ENCODE assay signal across 8 mouse cellular contexts in the genomic region with DNA sequence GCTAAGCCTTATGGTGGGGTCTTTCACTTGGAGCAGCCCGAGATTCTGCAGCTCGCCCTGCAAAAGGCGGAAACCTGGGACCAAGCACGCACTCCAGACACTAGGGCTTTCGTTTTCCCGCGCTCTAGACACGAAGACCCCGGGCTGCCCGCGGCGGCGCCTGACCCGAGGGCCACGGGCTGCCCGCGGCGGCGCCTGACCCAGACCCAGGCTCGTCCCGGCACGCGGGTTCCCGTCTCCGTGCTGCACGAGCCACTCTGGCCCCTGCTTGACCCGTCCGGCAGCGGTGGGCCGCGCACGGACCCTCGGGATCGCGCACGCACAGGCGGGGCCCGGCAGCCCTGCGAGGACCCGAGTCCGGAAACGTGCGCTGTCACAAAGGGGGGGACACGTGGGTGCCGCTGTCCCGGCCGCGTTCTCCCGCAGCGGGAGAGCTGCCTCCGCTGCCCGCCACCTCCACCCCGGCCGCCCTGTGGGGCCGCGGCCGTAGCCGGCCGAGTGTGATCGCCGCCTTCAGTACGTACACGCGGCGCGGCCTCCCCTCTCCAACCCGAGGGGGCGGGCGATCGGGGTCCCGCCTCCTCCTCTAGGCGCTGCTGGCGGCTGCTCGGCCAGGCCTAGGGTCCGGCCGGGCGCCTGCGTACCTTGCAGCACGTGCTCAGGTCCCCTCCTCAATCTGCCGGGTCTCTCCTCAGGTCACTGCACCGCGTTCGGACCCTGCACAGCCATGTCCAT. TPM values are rescaled to one million over a fixed set of nuclear protein-coding genes. Genes with fewer than 3 reads are reported as not detected.
DNase-seq lines count a peak whose midpoint lies in the region; ATAC-seq and TF ChIP-seq lines count a peak whose summit lies in the region.

Gene Vars (plus strand): TSS at position 271 of the 735 bp plus-strand sequence.

- H3K4me3 ChIP-seq in embryonic facial prominence, embryonic 14.5 days (ENCODE audit: low read depth, low read length) = peak within 1 kb of the TSS; percentile 88
- peak within 1 kb of the TSS; percentile 78 for H3K4me3 ChIP-seq in heart, adult 2 months
- peak within 1 kb of the TSS; percentile 79 for H3K4me3 ChIP-seq in kidney, adult 2 months (ENCODE audit: insufficient read depth, low read depth, low read length)
- peak within 1 kb of the TSS; percentile 70 for H3K4me3 ChIP-seq in limb, embryonic 11.5 days (ENCODE audit: low read depth, low read length)
- H3K4me3 ChIP-seq in midbrain, embryonic 13.5 days (replicated peaks) = peak within 1 kb of the TSS; percentile 94
- H3K4me3 ChIP-seq in small intestine, adult 2 months (ENCODE audit: low read depth, low read length) = peak within 1 kb of the TSS; percentile 84

- intact Hi-C loops in heart, adult 2 months (cut with DNase I) = loop anchor here (2.0 to 5.0 kb wide), 2 partner anchors 20 to 241 kb away; partner anchors contain the start of genes Ddx39b and Lsm2

- H3K4me2 ChIP-seq in embryonic facial prominence, embryonic 14.5 days (ENCODE audit: low read depth, low read length) = peak within 1 kb of the TSS; percentile 99
- peak within 1 kb of the TSS; percentile 82 for H3K4me2 ChIP-seq in limb, embryonic 11.5 days (ENCODE audit: low read depth, severe bottlenecking)
- peak within 1 kb of the TSS; percentile 100 for H3K4me2 ChIP-seq in midbrain, embryonic 13.5 days (replicated peaks)

- 0 out of 2 replicates have a peak, but pooled peaks have one; percentile 37 for TF ChIP-seq POLR2A in heart, adult 2 months (IDR thresholded peaks at IDR 0.05; ENCODE audit: insufficient read depth, low read depth, low read length)
- no peak for TF ChIP-seq POLR2A in kidney, adult 2 months (IDR thresholded peaks at IDR 0.05; ENCODE audit: low read depth, low read length)
- TF ChIP-seq POLR2A in small intestine, adult 2 months (IDR thresholded peaks at IDR 0.05; ENCODE audit: low read depth, low read length) = peak; percentile 18; the same call in 1 of the 2 replicates

- no peaks in the 10 kb centered on the region for H3K79me2 ChIP-seq in heart, adult 2 months (replicated peaks; ENCODE audit: control insufficient read depth, insufficient read depth, low read length)

- H3K27ac ChIP-seq in embryonic facial prominence, embryonic 14.5 days (replicated peaks; ENCODE audit: low read depth, low read length) = peak within 1 kb of the TSS; percentile 98
- peak within 1 kb of the TSS; percentile 100 for H3K27ac ChIP-seq in heart, adult 2 months
- peak within 1 kb of the TSS; percentile 98 for H3K27ac ChIP-seq in kidney, adult 2 months (ENCODE audit: insufficient read depth, low read depth, low read length)
- H3K27ac ChIP-seq in limb, embryonic 11.5 days (replicated peaks; ENCODE audit: low read depth, low read length) = peak within 1 kb of the TSS; percentile 94
- H3K27ac ChIP-seq in midbrain, embryonic 13.5 days = peak within 1 kb of the TSS; percentile 96
- peak within 1 kb of the TSS; percentile 99 for H3K27ac ChIP-seq in small intestine, adult 2 months (ENCODE audit: insufficient read depth, low read depth, low read length)

- no peaks in the 10 kb centered on the region for H3K27me3 ChIP-seq in embryonic facial prominence, embryonic 14.5 days (replicated peaks; ENCODE audit: control insufficient read depth, insufficient read depth, low read length)
- no peaks in the 10 kb centered on the region for H3K27me3 ChIP-seq in heart, adult 2 months (ENCODE audit: control insufficient read depth, insufficient read depth, low read length)
- H3K27me3 ChIP-seq in kidney, adult 2 months (replicated peaks; ENCODE audit: control insufficient read depth, insufficient read depth, low read length) = no peaks in the 10 kb centered on the region
- H3K27me3 ChIP-seq in limb, embryonic 11.5 days (ENCODE audit: control insufficient read depth, insufficient read depth, low read length) = no peaks in the 10 kb centered on the region
- no peaks in the 10 kb centered on the region for H3K27me3 ChIP-seq in midbrain, embryonic 13.5 days
- no peaks in the 10 kb centered on the region for H3K27me3 ChIP-seq in small intestine, adult 2 months (ENCODE audit: control insufficient read depth, insufficient read depth, low read length)

- peak; percentile 95 for DNase-seq in 416B (ENCODE audit: low read depth)
- DNase-seq in adrenal gland, postnatal 4 days (ENCODE audit: low spot score in 2 of 2) = peak; percentile 79 to 84
- peak; percentile 93 for DNase-seq in embryonic facial prominence, embryonic 14.5 days (ENCODE audit: low spot score)
- DNase-seq in heart, adult 2 months = peak; percentile 93 to 95
- DNase-seq in kidney, adult 2 months = peak; percentile 91
- peak; percentile 97 for DNase-seq in limb, embryonic 11.5 days (ENCODE audit: low spot score)

- 0 out of 2 replicates have a peak, but pooled peaks have one; percentile 24 for TF ChIP-seq EP300 in heart, adult 2 months (IDR thresholded peaks at IDR 0.05; ENCODE audit: insufficient read depth, low read depth, low read length)

- peak within 1 kb of the TSS; percentile 95 for H3K9ac ChIP-seq in embryonic facial prominence, embryonic 14.5 days (ENCODE audit: low read depth, low read length)
- H3K9ac ChIP-seq in heart, adult 2 months (ENCODE audit: low read depth, low read length) = peak within 1 kb of the TSS; percentile 85
- H3K9ac ChIP-seq in limb, embryonic 11.5 days (ENCODE audit: low read length) = peak within 1 kb of the TSS; percentile 91
- peak within 1 kb of the TSS; percentile 97 for H3K9ac ChIP-seq in midbrain, embryonic 13.5 days (replicated peaks)

- peaks cover 42% of the 10 kb centered on the region for H3K36me3 ChIP-seq in embryonic facial prominence, embryonic 14.5 days (ENCODE audit: control insufficient read depth, insufficient read depth, low read length)
- H3K36me3 ChIP-seq in heart, adult 2 months (ENCODE audit: control insufficient read depth, insufficient read depth, low read length) = no peaks in the 10 kb centered on the region
- no peaks in the 10 kb centered on the region for H3K36me3 ChIP-seq in kidney, adult 2 months (ENCODE audit: control insufficient read depth, insufficient read depth, low read length)
- H3K36me3 ChIP-seq in limb, embryonic 11.5 days (ENCODE audit: control insufficient read depth, insufficient read depth, low read length) = peaks cover 25% of the 10 kb centered on the region
- peaks cover 21% of the 10 kb centered on the region for H3K36me3 ChIP-seq in midbrain, embryonic 13.5 days
- peaks cover 20% of the 10 kb centered on the region for H3K36me3 ChIP-seq in small intestine, adult 2 months (ENCODE audit: control insufficient read depth, insufficient read depth, low read length)

- H3K9me3 ChIP-seq in embryonic facial prominence, embryonic 14.5 days (ENCODE audit: control insufficient read depth, low read length) = no peaks in the 10 kb centered on the region
- no peaks in the 10 kb centered on the region for H3K9me3 ChIP-seq in limb, embryonic 11.5 days (ENCODE audit: control insufficient read depth, low read length)
- no peaks in the 10 kb centered on the region for H3K9me3 ChIP-seq in midbrain, embryonic 13.5 days

- under 1% methylated on average over 53 of the region's 83 CpGs for WGBS in embryonic facial prominence, embryonic 14.5 days
- WGBS in heart, adult 2 months = under 1% methylated on average over 79 of the region's 83 CpGs
- under 1% methylated on average over 82 of the region's 83 CpGs for WGBS in kidney, adult 2 months
- under 1% methylated on average over 68 of the region's 83 CpGs for WGBS in limb, embryonic 11.5 days
- WGBS in midbrain, embryonic 13.5 days = under 1% methylated on average over 71 of the region's 83 CpGs
- WGBS in small intestine, adult 2 months = under 1% methylated on average over 83 of the region's 83 CpGs

- H3K4me1 ChIP-seq in embryonic facial prominence, embryonic 14.5 days (ENCODE audit: control insufficient read depth, insufficient read depth, low read length) = peaks cover 12% of the 10 kb centered on the region
- peaks cover 10% of the 10 kb centered on the region for H3K4me1 ChIP-seq in heart, adult 2 months (ENCODE audit: control insufficient read depth, insufficient read depth, low read length)
- no peaks in the 10 kb centered on the region for H3K4me1 ChIP-seq in kidney, adult 2 months (ENCODE audit: control insufficient read depth, insufficient read depth, low read length)
- peaks cover 16% of the 10 kb centered on the region for H3K4me1 ChIP-seq in limb, embryonic 11.5 days (ENCODE audit: control insufficient read depth, insufficient read depth, low read length)
- H3K4me1 ChIP-seq in midbrain, embryonic 13.5 days (replicated peaks) = peaks cover 46% of the 10 kb centered on the region
- peaks cover 13% of the 10 kb centered on the region for H3K4me1 ChIP-seq in small intestine, adult 2 months (ENCODE audit: control insufficient read depth, insufficient read depth, insufficient read length, low read length)

- TF ChIP-seq CTCF in heart, adult 2 months (IDR thresholded peaks at IDR 0.05) = no peak
- no peak for TF ChIP-seq CTCF in kidney, adult 2 months (conservative IDR thresholded peaks at IDR 0.05; ENCODE audit: insufficient read depth, insufficient read length, low read depth, low read length)
- TF ChIP-seq CTCF in small intestine, adult 2 months (IDR thresholded peaks at IDR 0.05; ENCODE audit: extremely low read depth, insufficient read length, insufficient replicate concordance, low read depth, low read length) = no peak

- peak; percentile 93 for ATAC-seq in embryonic facial prominence, embryonic 14.5 days (ENCODE audit: low read depth)
- ATAC-seq in limb, embryonic 11.5 days (ENCODE audit: insufficient number of reproducible peaks, low FRiP score, low TSS enrichment, low read depth) = peak; percentile 90
- peak; percentile 93 for ATAC-seq in midbrain, embryonic 13.5 days

RNA-seq across cellular contexts. Expression of gene Vars, which starts in this region (rescaled TPM):
- 10 to 100 TPM; 77.9 to 89.1 TPM for total RNA-seq in adrenal gland, postnatal 4 days (2021)
- polyA plus RNA-seq in embryonic facial prominence, embryonic 14.5 days (2014; fragmentation: Nextera tagmentation; extraction: Ambion mirVana) = 80.3 and 87.7 TPM in 2 replicates
- total RNA-seq in heart, adult 2 months (2021) = 10 to 100 TPM; 27.0 to 28.5 TPM
- 32.7 and 39.2 TPM in 2 replicates for polyA plus RNA-seq in heart, adult 2 months (2012; rRNA removed)
- polyA plus RNA-seq in kidney, adult 2 months (2012; rRNA removed) = 52.5 and 64.5 TPM in 2 replicates
- 124 and 140 TPM in 2 replicates for polyA plus RNA-seq in limb, embryonic 11.5 days (2014; fragmentation: Nextera tagmentation; extraction: Ambion mirVana)
- 61.0 and 69.1 TPM in 2 replicates for polyA plus RNA-seq in midbrain, embryonic 13.5 days (2015; fragmentation: Nextera tagmentation; extraction: Ambion mirVana)
- 123 and 182 TPM in 2 replicates for polyA plus RNA-seq in small intestine, adult 2 months (2012; rRNA removed)

Comparison
In these comparisons a context has a peak if more than half of its experiments do, and no peak if none do; other contexts are left out.
1. Peak in every context shown above with its lines: DNase-seq, ATAC-seq, H3K4me3 ChIP-seq and H3K27ac ChIP-seq.